Mouse (Mus musculus) midbrain, embryonic 11.5 days (tissue): ENCODE data around the gene Igfbp5. TPM values are rescaled to one million over a fixed set of nuclear protein-coding genes. Genes with fewer than 3 reads are reported as not detected.

Experiments
- ATAC-seq: fragments of 200-750 bp; cut with Nextera tagmentation; 2 replicates; pipeline ENCODE4 v1.8.0; 2017; ENCODE audit warnings: moderate TSS enrichment, moderate library complexity; ENCODE audit not compliant: low FRiP score
- DNase-seq: peaks from one replicate; pipeline ENCODE4 v3.0.0; 2015; ENCODE audit warnings: low spot score; ENCODE audit errors: missing footprints
- H3K27ac ChIP-seq: fragments of 300-500 bp; sonication (generic); 2 replicates; pipeline ENCODE4 v1.5.1; 2014; ENCODE audit warnings: low read depth, low read length
- H3K27me3 ChIP-seq: fragments of 300-500 bp; sonication (generic); 2 replicates; pipeline ENCODE4 v1.6.1; 2014; ENCODE audit warnings: mild to moderate bottlenecking, low read length, moderate library complexity, mixed read lengths; ENCODE audit not compliant: control insufficient read depth, insufficient read depth
- H3K36me3 ChIP-seq: fragments of 300-500 bp; sonication (generic); 2 replicates; pipeline ENCODE4 v1.6.1; 2014; ENCODE audit warnings: mild to moderate bottlenecking, low read length, moderate library complexity, mixed read lengths; ENCODE audit not compliant: control insufficient read depth, insufficient read depth
- H3K4me1 ChIP-seq: fragments of 300-500 bp; sonication (generic); 2 replicates; pipeline ENCODE4 v1.6.1; 2014; ENCODE audit warnings: low read length; ENCODE audit not compliant: control insufficient read depth, insufficient read depth
- H3K4me2 ChIP-seq: fragments of 300-500 bp; sonication (generic); 2 replicates; pipeline ENCODE4 v1.6.1; 2014; ENCODE audit warnings: mild to moderate bottlenecking, moderate library complexity
- H3K4me3 ChIP-seq: fragments of 300-500 bp; sonication (generic); 2 replicates; pipeline ENCODE4 v1.5.1; 2014; ENCODE audit warnings: low read depth, low read length
- H3K9ac ChIP-seq: fragments of 300-500 bp; sonication (generic); 2 replicates; pipeline ENCODE4 v1.6.1; 2014; ENCODE audit warnings: low read length
- H3K9me3 ChIP-seq: fragments of 300-500 bp; sonication (generic); 2 replicates; pipeline ENCODE4 v1.6.1; 2016; ENCODE audit warnings: low read length; ENCODE audit not compliant: control insufficient read depth
- WGBS: fragments of 180-500 bp; shearing (Covaris S2); extraction: QIAGEN DNeasy Blood & Tissue Kit; methylation state at CpG from one replicate; pipeline ENCODE4 v1.1.7; 2014; 5-methylcytosine and 5-hydroxymethylcytosine counted together
- polyA plus RNA-seq: library from polyadenylated mRNA; unstranded; fragments of >200 nt; fragmentation: Nextera tagmentation; extraction: Ambion mirVana; gene quantifications from 2 replicates; pipeline ENCODE4 v1.2.1, GENCODE M21; 2014

The Igfbp5 gene
- polyA plus RNA-seq, 1 experiment from 2014 or later: 24.6 TPM

DNA sequence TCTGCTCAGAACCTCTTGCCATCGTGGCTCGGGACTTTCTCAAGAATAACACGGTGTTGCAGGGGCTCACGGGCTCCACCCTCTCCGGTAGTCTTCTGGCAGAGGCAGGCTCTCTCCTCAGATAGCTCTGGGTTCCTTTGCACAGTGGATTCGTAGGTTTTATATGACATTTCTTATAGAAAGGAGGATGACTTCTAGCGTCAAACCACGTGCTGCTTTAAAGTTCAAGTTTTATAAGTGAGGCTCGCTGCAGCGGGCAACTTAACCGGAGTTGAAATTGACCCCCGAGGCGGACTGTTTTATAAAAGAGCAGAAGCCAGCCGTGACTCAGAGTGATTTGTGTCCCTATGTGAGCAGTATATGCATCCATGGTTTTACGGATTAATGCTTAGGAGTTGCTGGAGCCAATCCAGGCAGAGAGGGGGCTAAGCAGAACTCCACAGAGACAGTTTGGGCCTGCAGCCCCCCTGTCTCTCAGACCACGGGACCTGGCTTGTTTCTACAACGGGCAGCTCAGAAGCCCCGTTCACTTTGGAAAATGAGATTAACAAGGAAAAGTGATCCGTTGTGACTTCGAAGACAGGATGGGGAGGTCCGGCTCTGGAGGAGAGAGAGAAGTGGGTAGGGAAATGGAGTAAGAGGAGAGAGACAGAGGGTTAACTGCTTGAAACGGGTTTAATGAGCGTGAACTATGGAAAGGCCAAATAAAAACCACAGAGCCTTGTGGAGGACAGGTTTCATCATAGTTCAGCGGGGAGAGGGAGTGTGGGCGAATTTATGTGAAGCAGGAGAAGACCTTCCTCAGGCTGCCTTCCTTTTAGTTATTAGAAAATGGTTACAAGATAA, 4.0 kb upstream of the Igfbp5 start:
- 59% methylated on average over 25 of the region's 25 CpGs for WGBS
- H3K4me1 ChIP-seq: peaks cover 11% of the 10 kb centered on the region
- ATAC-seq: no peak
- DNase-seq: no peak
- H3K9ac ChIP-seq: no peak overlapping the region
- H3K9me3 ChIP-seq: no peaks in the 10 kb centered on the region
- H3K36me3 ChIP-seq: no peaks in the 10 kb centered on the region
- H3K4me3 ChIP-seq: no peak overlapping the region
- peaks cover 17% of the 10 kb centered on the region for H3K27me3 ChIP-seq
- no peak overlapping the region for H3K4me2 ChIP-seq
- no peak overlapping the region for H3K27ac ChIP-seq

DNA sequence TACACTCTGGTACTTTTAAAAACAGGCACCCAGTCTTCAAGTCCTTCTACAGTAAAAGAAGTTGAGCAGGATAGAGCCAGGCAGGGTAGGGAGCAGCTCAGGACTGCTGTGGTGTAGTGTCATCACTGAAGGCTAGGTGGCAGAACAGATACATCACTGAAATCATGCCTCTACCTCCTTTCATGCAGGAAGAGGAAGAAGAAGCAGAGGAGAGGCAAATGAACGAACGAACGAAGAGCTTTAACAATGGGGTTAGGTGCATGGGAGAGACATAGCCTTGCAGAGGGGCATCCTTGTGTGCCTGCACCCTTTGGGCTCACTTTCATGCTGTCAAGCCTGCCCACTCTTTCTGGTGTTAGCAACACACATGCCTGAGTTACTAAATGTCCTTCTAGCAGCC, 3.2 kb upstream of the Igfbp5 start:
- Histone ChIP-seq H3K4me3 (no peak overlapping the region), H3K4me2 (0 out of 2 replicates have a peak overlapping the region, but pooled peaks have one; percentile 14), H3K27ac (no peak overlapping the region), H3K36me3 (no peaks in the 10 kb centered on the region), H3K9ac (no peak overlapping the region), H3K9me3 (no peaks in the 10 kb centered on the region), H3K27me3 (peaks cover 20% of the 10 kb centered on the region), H3K4me1 (peaks cover 13% of the 10 kb centered on the region)
- no peak for ATAC-seq
- no peak for DNase-seq
- 3% methylated on average over 3 of the region's 3 CpGs for WGBS

DNA sequence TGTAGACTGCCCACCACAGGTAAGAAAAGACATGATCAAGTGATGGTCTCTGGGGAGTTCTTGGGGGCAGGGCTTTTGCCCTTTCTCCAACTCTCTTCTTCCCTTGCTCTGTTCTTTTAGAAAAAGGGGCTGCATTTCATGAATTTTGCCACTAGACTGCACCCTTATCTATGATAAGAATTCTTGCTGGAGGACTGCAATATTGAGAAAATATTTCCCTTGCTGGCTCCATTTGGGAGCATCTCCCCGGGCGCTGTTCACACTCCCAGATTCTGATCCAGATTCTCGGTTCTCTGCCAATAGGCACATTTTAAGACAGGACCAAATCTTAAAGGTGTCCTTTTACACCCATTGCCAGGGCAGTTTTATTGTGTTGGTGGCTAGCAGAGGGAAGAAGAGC, 1.4 kb upstream of the Igfbp5 start:
- H3K4me2 ChIP-seq: no peak overlapping the region
- WGBS: 52% methylated on average over 3 of the region's 3 CpGs
- H3K27me3 ChIP-seq: peaks cover 20% of the 10 kb centered on the region
- ATAC-seq (no peak), DNase-seq (no peak)
- H3K27ac ChIP-seq: no peak overlapping the region
- no peak overlapping the region for H3K9ac ChIP-seq
- H3K9me3 ChIP-seq: no peaks in the 10 kb centered on the region
- H3K4me1 ChIP-seq: peaks cover 13% of the 10 kb centered on the region
- no peak overlapping the region for H3K4me3 ChIP-seq
- no peaks in the 10 kb centered on the region for H3K36me3 ChIP-seq

DNA sequence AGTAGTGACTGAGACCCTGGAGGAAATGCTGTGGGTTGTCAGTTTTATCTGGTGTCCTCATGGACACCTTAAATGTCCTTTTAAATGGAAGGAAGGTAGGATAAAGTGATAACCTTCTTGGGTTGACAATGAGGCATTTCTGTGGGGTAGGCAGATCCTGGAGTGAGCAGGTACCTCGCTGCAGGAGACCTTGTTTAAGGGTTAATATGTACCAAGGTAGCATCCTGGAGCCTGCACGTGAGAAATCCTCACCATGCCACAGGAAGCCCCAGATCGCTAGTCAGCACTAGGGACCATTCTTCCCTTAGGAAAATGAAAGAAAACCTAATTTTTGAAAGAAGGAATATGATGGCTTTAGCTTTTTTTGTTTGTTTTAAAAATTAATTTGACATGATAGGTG, 1.0 kb upstream of the Igfbp5 start:
- ATAC-seq (no peak), DNase-seq (peak; percentile 87)
- Histone ChIP-seq H3K9me3 (no peaks in the 10 kb centered on the region), H3K27ac (no peak overlapping the region), H3K4me2 (peak overlapping the region; percentile 85), H3K9ac (no peak overlapping the region), H3K27me3 (peaks cover 20% of the 10 kb centered on the region), H3K36me3 (no peaks in the 10 kb centered on the region), H3K4me1 (peaks cover 16% of the 10 kb centered on the region), H3K4me3 (no peak overlapping the region)
- WGBS: 3% methylated on average over 3 of the region's 3 CpGs

DNA sequence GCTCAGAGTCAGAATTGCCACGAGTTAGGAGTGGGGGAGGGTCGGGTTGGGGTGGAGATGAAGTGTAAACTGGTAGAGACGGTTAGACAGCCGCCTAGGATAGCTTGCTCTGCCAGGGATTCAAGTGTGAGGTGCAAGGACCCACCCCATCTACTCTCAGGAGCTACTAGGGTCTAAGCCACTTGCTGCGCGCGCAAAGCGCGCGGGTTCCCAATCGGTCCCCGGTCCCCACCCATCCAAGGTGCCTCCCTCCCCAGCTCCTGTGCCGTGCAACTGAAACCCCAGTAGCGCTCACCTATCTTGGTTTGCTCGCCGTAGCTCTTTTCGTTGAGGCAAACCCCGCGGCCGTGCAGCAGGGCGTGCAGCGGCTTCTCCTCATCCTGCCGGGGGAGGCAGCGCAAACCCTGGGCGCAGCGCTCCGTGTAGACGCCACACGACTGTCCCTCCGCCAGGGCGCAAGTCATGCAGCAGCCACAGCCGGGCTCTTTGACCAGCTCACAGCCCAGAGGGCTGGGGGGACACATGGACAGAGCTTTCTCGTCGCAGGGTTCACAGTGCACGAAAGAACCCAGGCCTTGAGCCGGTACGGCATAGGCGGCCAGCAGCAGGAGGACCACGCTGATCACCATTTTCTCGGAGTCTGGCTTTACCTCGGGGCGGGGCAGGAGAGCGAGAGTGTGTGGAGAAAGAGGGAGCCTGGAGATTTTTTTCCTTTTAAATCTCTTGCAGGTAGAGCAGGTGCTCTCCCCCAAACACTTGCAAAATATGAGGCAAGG, 985 bp downstream of the Igfbp5 start:
- Histone ChIP-seq H3K9me3 (no peaks in the 10 kb centered on the region), H3K27ac (peak overlapping the region; percentile 25), H3K4me1 (peaks cover 28% of the 10 kb centered on the region), H3K4me3 (peak overlapping the region; percentile 50), H3K4me2 (peak overlapping the region; percentile 85), H3K27me3 (peaks cover 20% of the 10 kb centered on the region), H3K36me3 (no peaks in the 10 kb centered on the region), H3K9ac (peak overlapping the region; percentile 72)
- ATAC-seq: peak; percentile 10
- WGBS: under 1% methylated on average over 43 of the region's 43 CpGs
- DNase-seq: peak; percentile 96

DNA sequence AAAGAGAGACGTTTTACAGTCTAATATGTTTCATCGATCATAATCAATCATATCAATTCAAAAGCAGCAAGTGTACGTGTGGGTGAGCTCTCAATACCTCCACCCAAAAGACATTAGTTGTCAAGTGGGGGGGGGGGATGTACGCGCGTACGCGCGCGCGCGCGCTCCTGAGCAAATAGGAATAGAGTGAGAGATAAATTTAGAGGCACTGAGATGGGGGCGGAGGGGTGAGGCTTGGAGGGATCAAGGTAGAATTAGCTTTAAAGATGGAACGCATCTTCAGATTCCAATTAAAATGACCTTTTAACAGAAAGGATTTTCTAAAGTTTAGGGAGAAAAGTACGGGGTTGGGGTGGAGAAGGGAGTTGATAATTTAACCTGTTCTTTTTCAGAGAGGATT, 1.6 kb downstream of the Igfbp5 start:
- H3K9me3 ChIP-seq: no peaks in the 10 kb centered on the region
- H3K27ac ChIP-seq: no peak overlapping the region
- peak; percentile 86 for DNase-seq
- H3K4me3 ChIP-seq: peak overlapping the region; percentile 50
- ATAC-seq: no peak
- peak overlapping the region; percentile 72; the same call in 1 of the 2 replicates for H3K9ac ChIP-seq
- peaks cover 28% of the 10 kb centered on the region for H3K4me1 ChIP-seq
- WGBS: under 1% methylated on average over 16 of the region's 16 CpGs
- peaks cover 20% of the 10 kb centered on the region for H3K27me3 ChIP-seq
- H3K4me2 ChIP-seq: peak overlapping the region; percentile 85
- H3K36me3 ChIP-seq: no peaks in the 10 kb centered on the region

DNA sequence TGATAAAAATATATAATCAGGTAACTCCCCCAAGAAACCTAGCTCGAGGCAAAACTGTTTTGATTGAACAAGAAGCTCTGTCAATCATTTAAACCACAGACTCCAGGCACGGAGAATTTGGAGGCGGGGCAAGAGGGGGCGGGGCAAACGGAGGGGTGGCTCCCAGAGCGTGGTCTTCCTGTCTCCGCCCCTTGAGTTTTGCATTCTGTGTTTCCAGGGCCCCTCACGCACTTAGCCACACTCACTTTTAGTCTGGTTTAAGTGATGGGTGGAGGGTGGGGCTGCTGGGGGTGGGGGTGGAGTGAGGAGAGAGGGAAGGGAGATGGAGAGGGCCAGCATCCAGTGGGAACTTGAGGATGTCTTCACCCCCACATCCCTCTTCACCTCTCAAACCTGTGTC, 2.2 kb downstream of the Igfbp5 start:
- Histone ChIP-seq H3K27ac (no peak overlapping the region), H3K9ac (peak overlapping the region; percentile 72; the same call in 1 of the 2 replicates), H3K4me2 (peak overlapping the region; percentile 85), H3K27me3 (peaks cover 20% of the 10 kb centered on the region), H3K36me3 (no peaks in the 10 kb centered on the region), H3K4me1 (peaks cover 30% of the 10 kb centered on the region), H3K9me3 (no peaks in the 10 kb centered on the region), H3K4me3 (peak overlapping the region; percentile 50)
- DNase-seq (peak; percentile 99), ATAC-seq (peak; percentile 67)
- 0% methylated on average over 8 of the region's 8 CpGs for WGBS

DNA sequence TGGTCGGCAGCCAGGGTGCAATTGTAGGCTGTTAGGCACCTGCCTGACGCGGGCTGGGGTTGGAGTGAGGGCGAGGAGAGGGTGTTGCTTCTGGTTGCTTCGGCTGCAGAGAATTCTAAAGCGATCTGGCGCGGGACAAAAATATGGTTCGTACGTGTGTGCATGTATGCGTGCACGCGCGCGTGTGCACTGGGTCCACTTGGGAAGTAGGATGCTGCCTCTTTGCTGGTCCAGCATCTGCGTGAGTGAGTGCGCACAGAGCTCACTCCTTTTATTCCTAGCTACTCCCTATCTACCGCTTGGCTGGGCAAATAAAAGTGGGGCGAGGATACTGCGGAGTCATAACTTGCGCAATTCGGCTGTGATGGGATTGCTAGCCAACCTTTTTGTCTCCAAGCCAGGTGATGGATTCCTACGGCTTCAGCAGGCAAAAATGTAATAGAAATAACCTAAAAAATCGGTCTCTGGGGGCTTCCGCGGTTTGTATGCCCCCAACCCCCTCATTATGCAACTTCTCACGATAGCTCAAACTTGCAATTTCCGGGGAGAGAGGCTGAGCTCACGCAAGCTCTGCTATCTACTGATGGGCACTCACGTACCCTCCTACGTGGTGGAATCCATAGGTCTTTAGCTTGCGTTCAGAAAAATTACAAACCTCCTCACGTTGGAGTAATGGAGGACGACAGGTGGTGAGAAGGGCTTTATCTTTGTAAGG, 2.8 kb downstream of the Igfbp5 start:
- H3K9ac ChIP-seq: peak overlapping the region; percentile 53
- H3K4me1 ChIP-seq: peaks cover 33% of the 10 kb centered on the region
- no peaks in the 10 kb centered on the region for H3K9me3 ChIP-seq
- ATAC-seq (peak; percentile 8; the same call in 1 of the 2 replicates), DNase-seq (peak; percentile 96)
- peaks cover 20% of the 10 kb centered on the region for H3K27me3 ChIP-seq
- peak overlapping the region; percentile 58 for H3K27ac ChIP-seq
- peak overlapping the region; percentile 50 for H3K4me3 ChIP-seq
- no peaks in the 10 kb centered on the region for H3K36me3 ChIP-seq
- WGBS: under 1% methylated on average over 34 of the region's 34 CpGs
- peak overlapping the region; percentile 85 for H3K4me2 ChIP-seq
